Mouse (Mus musculus): ENCODE results near the gene Homez. TPM values are rescaled to one million over a fixed set of nuclear protein-coding genes. Genes with fewer than 3 reads are reported as not detected.
A peak's percentile ranks its signal among the peaks of the same experiment; 100 is the strongest.

The Homez gene
- total RNA-seq, 2 experiments from 2014 or later: 17.9 to 18.3 TPM

- DNase-seq (ENCODE audit: low spot score in 2 of 2): no peak
Observed at GRCm38 (mm10) chr14:54875844-54876538, 5.2 kb upstream of the Homez start.

- no peak for DNase-seq (ENCODE audit: low spot score in 2 of 2)
Observed at GRCm38 (mm10) chr14:54874165-54874564, 3.4 kb upstream of the Homez start.

GRCm38 (mm10) chr14:54868026-54868425 is 2.7 kb downstream of the Homez start:
- no peak for DNase-seq (ENCODE audit: low spot score in 2 of 2)

GRCm38 (mm10) chr14:54866936-54867335 is 3.8 kb downstream of the Homez start:
- no peak for DNase-seq (ENCODE audit: low spot score in 2 of 2)

GRCm38 (mm10) chr14:54866268-54866667 is 4.5 kb downstream of the Homez start:
- DNase-seq (ENCODE audit: low spot score in 2 of 2): no peak

- no peak for DNase-seq (ENCODE audit: low spot score in 2 of 2)
Observed at GRCm38 (mm10) chr14:54865626-54866025, 5.1 kb downstream of the Homez start.

- DNase-seq (ENCODE audit: low spot score in 2 of 2): no peak
Observed at GRCm38 (mm10) chr14:54864313-54865036, 6.3 kb downstream of the Homez start.

GRCm38 (mm10) chr14:54863501-54864312 is 7.1 kb downstream of the Homez start:
- peak; percentile 82 for DNase-seq (ENCODE audit: low spot score in 2 of 2)

GRCm38 (mm10) chr14:54860511-54860910 is 10.2 kb downstream of the Homez start:
- no peak for DNase-seq (ENCODE audit: low spot score in 2 of 2)

GRCm38 (mm10) chr14:54857891-54858290 is 12.9 kb downstream of the Homez start:
- no peak for DNase-seq (ENCODE audit: low spot score in 2 of 2)

- DNase-seq (ENCODE audit: low spot score in 2 of 2): no peak
Observed at GRCm38 (mm10) chr14:54856703-54857102, 14.1 kb downstream of the Homez start.

- no peak for DNase-seq (ENCODE audit: low spot score in 2 of 2)
Observed at GRCm38 (mm10) chr14:54855726-54856125, 15.0 kb downstream of the Homez start.

- DNase-seq (ENCODE audit: low spot score in 2 of 2): no peak
Observed at GRCm38 (mm10) chr14:54843461-54843860, 27.3 kb downstream of the Homez start.

GRCm38 (mm10) chr14:54823716-54824115 is 47.0 kb downstream of the Homez start:
- no peak for DNase-seq (ENCODE audit: low spot score in 2 of 2)

GRCm38 (mm10) chr14:54822301-54822700 is 48.5 kb downstream of the Homez start:
- DNase-seq (ENCODE audit: low spot score in 2 of 2): no peak

GRCm38 (mm10) chr14:54817791-54818190 is 53.0 kb downstream of the Homez start:
- DNase-seq (ENCODE audit: low spot score in 2 of 2): no peak

GRCm38 (mm10) chr14:54815737-54816136 is 55.0 kb downstream of the Homez start:
- DNase-seq (ENCODE audit: low spot score in 2 of 2): no peak

GRCm38 (mm10) chr14:54813991-54814390 is 56.8 kb downstream of the Homez start, which contains the start of gene Rnf212b:
Rnf212b (plus strand) TSS chr14:54814141.
- no peak for DNase-seq (ENCODE audit: low spot score in 2 of 2)

GRCm38 (mm10) chr14:54809668-54810033 is 61.1 kb downstream of the Homez start:
- DNase-seq (ENCODE audit: low spot score in 2 of 2): no peak

- DNase-seq (ENCODE audit: low spot score in 2 of 2): no peak
Observed at GRCm38 (mm10) chr14:54808718-54809667, 61.8 kb downstream of the Homez start.

GRCm38 (mm10) chr14:54806124-54806523 is 64.6 kb downstream of the Homez start:
- DNase-seq (ENCODE audit: low spot score in 2 of 2): no peak

Measured in adrenal gland, postnatal 4 days (tissue).